Mouse (Mus musculus) midbrain, postnatal 0 days (tissue): ENCODE data around the gene Card11. TPM values are rescaled to one million over a fixed set of nuclear protein-coding genes. Genes with fewer than 3 reads are reported as not detected.

Source experiments
- ATAC-seq: fragments of 200-750 bp; cut with Nextera tagmentation; 2 replicates; pipeline ENCODE4 v1.8.0; 2017; ENCODE audit warnings: moderate number of reproducible peaks, mild to moderate bottlenecking, moderate TSS enrichment, moderate library complexity; ENCODE audit not compliant: low FRiP score
- DNase-seq: peaks from one replicate; pipeline ENCODE4 v3.0.0-alpha.2; 2015; ENCODE audit warnings: low spot score
- H3K27ac ChIP-seq: fragments of 300-500 bp; sonication (generic); 2 replicates; pipeline ENCODE4 v1.5.1; 2014; ENCODE audit warnings: low read depth, mild to moderate bottlenecking, low read length, mixed read lengths
- H3K27me3 ChIP-seq: fragments of 300-500 bp; sonication (generic); 2 replicates; pipeline ENCODE4 v1.6.1; 2014; ENCODE audit warnings: low read length, control low read depth, mixed read lengths; ENCODE audit not compliant: insufficient read depth
- H3K36me3 ChIP-seq: fragments of 300-500 bp; sonication (generic); 2 replicates; pipeline ENCODE4 v1.6.1; 2014; ENCODE audit warnings: low read length, control low read depth, mixed read lengths; ENCODE audit not compliant: insufficient read depth
- H3K4me1 ChIP-seq: fragments of 300-500 bp; sonication (generic); 2 replicates; pipeline ENCODE4 v1.6.1; 2014; ENCODE audit warnings: mild to moderate bottlenecking, control low read depth, antibody characterized with exemption, low read length, mixed read lengths; ENCODE audit not compliant: insufficient read depth
- H3K4me2 ChIP-seq: fragments of 300-500 bp; sonication (generic); 2 replicates; pipeline ENCODE4 v1.6.1; 2014; ENCODE audit warnings: low read depth, mild to moderate bottlenecking, low read length, mixed read lengths; ENCODE audit not compliant: poor library complexity, severe bottlenecking
- H3K4me3 ChIP-seq: fragments of 300-500 bp; sonication (generic); 2 replicates; pipeline ENCODE4 v1.5.1; 2014; ENCODE audit warnings: low read depth, mild to moderate bottlenecking, low read length, moderate library complexity
- H3K9ac ChIP-seq: fragments of 300-500 bp; sonication (generic); replicated peaks from 2 replicates; pipeline ENCODE4 v1.6.1; 2014; ENCODE audit warnings: mild to moderate bottlenecking, low read length, moderate library complexity, mixed read lengths; ENCODE audit not compliant: poor library complexity, severe bottlenecking
- H3K9me3 ChIP-seq: fragments of 300-500 bp; sonication (generic); 2 replicates; pipeline ENCODE4 v1.6.1; 2016; ENCODE audit warnings: low read length, control low read depth
- CTCF ChIP-seq: IDR thresholded peaks from 2 replicates; pipeline ENCODE4 v1.5.1; 2016; ENCODE audit warnings: antibody characterized with exemption, mild to moderate bottlenecking
- WGBS: fragments of 180-500 bp; shearing (Covaris S2); extraction: QIAGEN DNeasy Blood & Tissue Kit; methylation state at CpG from one replicate; pipeline ENCODE4 v1.1.7; 2014; 5-methylcytosine and 5-hydroxymethylcytosine counted together
- polyA plus RNA-seq: library from polyadenylated mRNA; unstranded; fragments of >200 nt; fragmentation: Nextera tagmentation; extraction: Ambion mirVana; gene quantifications from 2 replicates; pipeline ENCODE4 v1.2.1, GENCODE M21; 2015
- total RNA-seq: library from RNA; depleted of rRNA; stranded (reverse); fragments of >200 nt; gene quantifications from 2 replicates; pipeline ENCODE4 v1.2.3, GENCODE M21; 2014

Gene Card11
- total and polyA plus RNA-seq, 2 experiments from 2014 or later = 0.09 TPM; not detected in 1

DNA sequence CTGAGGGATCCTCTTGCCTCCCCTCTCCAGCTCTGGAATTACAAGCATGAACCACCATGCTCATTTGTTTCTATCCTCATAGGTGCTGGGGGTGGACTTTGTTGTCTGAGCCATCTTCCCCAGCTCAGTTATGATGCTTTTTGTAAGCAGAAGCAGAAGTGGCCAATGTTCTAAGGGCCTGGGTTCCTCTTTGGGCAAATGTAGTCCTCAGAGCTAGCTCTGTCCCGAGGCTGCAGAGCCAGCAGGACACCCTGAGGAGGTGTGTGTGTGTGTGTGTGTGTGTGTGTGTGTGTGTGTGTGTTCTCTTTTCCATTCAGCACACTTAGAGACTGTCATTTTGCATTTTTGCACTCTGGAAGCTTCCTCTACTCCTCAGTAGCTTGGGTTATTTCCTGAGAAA is 38.0 kb upstream of the Card11 start:
- Histone ChIP-seq H3K9me3 (no peaks in the 10 kb centered on the region), H3K4me2 (no peak overlapping the region), H3K36me3 (no peaks in the 10 kb centered on the region), H3K4me1 (peaks cover 3% of the 10 kb centered on the region; the same call in 1 of the 2 replicates), H3K9ac (no peak overlapping the region), H3K4me3 (no peak overlapping the region), H3K27me3 (no peaks in the 10 kb centered on the region), H3K27ac (no peak overlapping the region)
- no peak for DNase-seq
- TF ChIP-seq CTCF = no peak
- no peak for ATAC-seq
- WGBS = 58% methylated on average over 1 of the region's 1 CpGs

DNA sequence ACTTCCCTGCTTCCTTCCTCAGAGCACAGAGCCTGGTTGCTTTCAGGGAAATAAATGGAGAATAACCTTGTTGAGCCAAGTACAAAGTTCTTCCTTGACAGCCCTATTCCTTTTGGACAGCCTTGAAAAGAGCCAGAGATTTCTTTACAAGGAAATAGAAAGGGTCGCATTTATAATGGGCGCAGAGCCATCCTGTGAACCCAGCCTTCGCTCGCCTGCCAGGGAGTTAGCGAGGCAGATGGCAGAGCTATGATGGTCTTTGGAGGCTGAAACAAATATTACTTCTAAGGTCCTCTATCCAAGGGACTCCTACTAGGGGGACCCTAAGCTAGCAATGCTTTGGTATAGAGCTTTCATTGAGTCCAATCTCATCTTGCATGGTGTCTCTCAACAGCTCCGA is 35.0 kb upstream of the Card11 start:
- H3K36me3 ChIP-seq = no peaks in the 10 kb centered on the region
- H3K9ac ChIP-seq = no peak overlapping the region
- ATAC-seq (no peak), DNase-seq (no peak)
- no peaks in the 10 kb centered on the region for H3K9me3 ChIP-seq
- H3K4me3 ChIP-seq = no peak overlapping the region
- H3K4me2 ChIP-seq = no peak overlapping the region
- H3K27me3 ChIP-seq = no peaks in the 10 kb centered on the region
- TF ChIP-seq CTCF = no peak
- H3K4me1 ChIP-seq = peaks cover 3% of the 10 kb centered on the region; the same call in 1 of the 2 replicates
- 74% methylated on average over 6 of the region's 6 CpGs for WGBS
- no peak overlapping the region for H3K27ac ChIP-seq

DNA sequence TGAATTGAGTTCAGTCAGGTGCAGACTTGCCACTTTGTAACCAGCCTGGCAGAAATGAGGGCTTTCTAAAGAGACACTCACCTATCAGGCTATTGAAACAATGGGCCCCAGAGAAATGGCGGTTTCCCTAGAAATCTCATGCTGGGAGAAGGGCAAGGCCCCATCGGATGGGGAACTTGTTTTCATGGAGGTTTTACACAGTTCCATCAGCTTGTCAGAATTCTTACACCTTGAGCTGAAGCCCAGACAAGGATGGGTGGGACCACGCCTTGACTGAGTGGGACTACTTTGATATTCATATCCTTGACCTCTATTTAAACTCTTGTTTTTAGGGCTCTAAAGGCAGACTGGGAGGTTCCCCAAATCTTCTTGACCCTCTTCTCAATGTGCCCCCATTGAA is 33.9 kb upstream of the Card11 start:
- 81% methylated on average over 3 of the region's 3 CpGs for WGBS
- no peak overlapping the region for H3K4me2 ChIP-seq
- no peaks in the 10 kb centered on the region for H3K27me3 ChIP-seq
- no peak for ATAC-seq
- H3K4me1 ChIP-seq = peaks cover 3% of the 10 kb centered on the region; the same call in 1 of the 2 replicates
- H3K36me3 ChIP-seq = no peaks in the 10 kb centered on the region
- no peak for DNase-seq
- no peak for TF ChIP-seq CTCF
- H3K9ac ChIP-seq = no peak overlapping the region
- H3K9me3 ChIP-seq = no peaks in the 10 kb centered on the region
- no peak overlapping the region for H3K27ac ChIP-seq
- no peak overlapping the region for H3K4me3 ChIP-seq

DNA sequence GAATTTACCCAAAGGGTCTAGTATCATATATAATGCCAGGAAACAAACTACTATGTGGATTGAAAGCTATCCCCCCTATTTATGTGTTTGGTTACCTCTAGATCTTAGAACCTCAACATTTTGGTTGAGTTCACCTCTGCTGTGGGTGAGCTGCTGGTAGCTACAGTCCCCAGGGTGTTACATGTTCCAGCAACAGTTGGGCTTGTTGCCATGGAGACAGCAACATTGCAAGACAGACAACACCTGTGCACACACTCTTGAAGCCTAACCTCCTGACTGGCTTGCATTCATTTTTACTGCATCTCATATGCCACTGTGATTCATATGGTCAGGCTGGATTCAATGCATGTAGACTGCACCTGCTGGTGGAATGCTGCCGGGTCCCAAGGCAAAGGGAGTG is 32.6 kb upstream of the Card11 start:
- no peaks in the 10 kb centered on the region for H3K9me3 ChIP-seq
- DNase-seq (peak; percentile 40), ATAC-seq (no peak)
- H3K4me1 ChIP-seq = peaks cover 3% of the 10 kb centered on the region; the same call in 1 of the 2 replicates
- no peak overlapping the region for H3K9ac ChIP-seq
- no peak overlapping the region for H3K4me3 ChIP-seq
- no peak overlapping the region for H3K4me2 ChIP-seq
- TF ChIP-seq CTCF = no peak
- no peak overlapping the region for H3K27ac ChIP-seq
- no peaks in the 10 kb centered on the region for H3K27me3 ChIP-seq
- H3K36me3 ChIP-seq = no peaks in the 10 kb centered on the region
- WGBS = 77% methylated on average over 1 of the region's 1 CpGs

DNA sequence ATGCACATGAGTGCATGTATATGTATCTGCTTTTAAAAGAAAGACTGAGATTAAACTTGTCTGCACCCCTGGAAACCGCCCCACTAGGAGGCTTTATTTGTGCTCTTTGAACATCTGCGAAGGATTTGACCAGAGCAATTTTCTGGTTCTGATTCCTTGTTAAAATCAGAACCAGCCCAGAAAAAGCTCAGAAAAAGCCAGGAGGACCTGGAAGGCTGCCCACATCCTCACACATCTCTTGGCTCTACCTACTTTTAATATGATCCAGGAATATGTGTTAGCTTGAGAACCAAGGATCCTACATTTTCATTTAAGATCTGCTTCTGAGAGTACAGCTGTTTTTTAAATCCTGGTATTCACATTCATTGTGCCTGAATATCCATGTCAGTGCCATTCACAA is 29.0 kb upstream of the Card11 start:
- Histone ChIP-seq H3K9ac (no peak overlapping the region), H3K27ac (no peak overlapping the region), H3K4me2 (no peak overlapping the region), H3K9me3 (no peaks in the 10 kb centered on the region), H3K36me3 (no peaks in the 10 kb centered on the region), H3K27me3 (no peaks in the 10 kb centered on the region), H3K4me3 (no peak overlapping the region), H3K4me1 (no peaks in the 10 kb centered on the region)
- no peak for TF ChIP-seq CTCF
- WGBS = 88% methylated on average over 2 of the region's 2 CpGs
- DNase-seq = no peak
- no peak for ATAC-seq

DNA sequence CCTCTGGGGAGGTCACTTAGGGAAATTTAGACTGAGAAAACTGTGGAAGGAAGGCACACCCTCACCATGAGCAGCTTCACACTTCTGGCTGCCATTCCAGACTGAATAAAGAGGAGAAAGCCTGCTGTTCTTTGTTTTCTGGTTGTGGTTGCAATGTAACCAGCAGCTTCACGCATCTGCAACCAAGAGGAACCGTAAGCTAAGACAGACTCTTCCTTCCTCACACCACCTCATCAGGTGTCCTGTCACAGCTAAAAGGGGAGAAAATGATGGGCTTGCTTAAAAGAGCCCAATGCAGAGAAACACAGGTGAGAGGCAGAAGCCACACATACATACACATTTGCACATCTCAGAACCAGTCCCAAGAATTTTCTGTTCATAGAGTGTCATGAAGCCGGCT is 25.3 kb upstream of the Card11 start:
- TF ChIP-seq CTCF = no peak
- no peak overlapping the region for H3K9ac ChIP-seq
- H3K27me3 ChIP-seq = no peaks in the 10 kb centered on the region
- 92% methylated on average over 3 of the region's 3 CpGs for WGBS
- H3K4me2 ChIP-seq = no peak overlapping the region
- no peaks in the 10 kb centered on the region for H3K36me3 ChIP-seq
- DNase-seq (no peak), ATAC-seq (no peak)
- no peak overlapping the region for H3K27ac ChIP-seq
- H3K4me3 ChIP-seq = no peak overlapping the region
- no peaks in the 10 kb centered on the region for H3K4me1 ChIP-seq
- H3K9me3 ChIP-seq = 0 out of 2 replicates have a peak, but pooled peaks cover 4% of the 10 kb centered on the region
